Mouse (Mus musculus) liver, postnatal 0 days (tissue): ENCODE data around the gene Plekhg2.
A peak's percentile ranks its signal among the peaks of the same experiment; 100 is the strongest.

Experiments used
- CTCF ChIP-seq: sonication (generic); IDR thresholded peaks from 2 replicates; pipeline ENCODE4 v1.5.1; 2016; ENCODE audit warnings: antibody characterized with exemption, low read depth
- EP300 ChIP-seq: IDR thresholded peaks from 2 replicates; pipeline ENCODE4 v1.6.1; 2016; ENCODE audit warnings: antibody characterized with exemption, low read depth, mild to moderate bottlenecking

GRCm38 (mm10) chr7:28344637-28345036 is 27.8 kb downstream of the Plekhg2 start:
- TF ChIP-seq CTCF (peak; percentile 95), EP300 (no peak)
